Mouse (Mus musculus) heart, embryonic 14.5 days (tissue): ENCODE measurements around the gene Vwde. TPM values are rescaled to one million over a fixed set of nuclear protein-coding genes. Genes with fewer than 3 reads are reported as not detected.

ENCODE experiments used
- ATAC-seq: fragments of 200-750 bp; cut with Nextera tagmentation; 2 replicates; pipeline ENCODE4 v1.8.0; 2017; ENCODE audit warnings: low read depth, moderate TSS enrichment; ENCODE audit not compliant: insufficient number of reproducible peaks, insufficient read depth, low FRiP score
- H3K27ac ChIP-seq, 2 experiments: fragments of 200-500 bp in 1 of 2; fragments of 300-500 bp in 1 of 2; sonication (generic) in 1 of 2; replicated peaks in 1 of 2; 2 replicates each; pipeline ENCODE4 v1.5.1; 2012 to 2014; ENCODE audit warnings: low read depth in 2 of 2, low read length in 2 of 2, control low read depth in 1 of 2, mild to moderate bottlenecking in 1 of 2, mixed read lengths in 1 of 2; ENCODE audit not compliant: control insufficient read depth in 1 of 2, insufficient read depth in 1 of 2
- H3K27me3 ChIP-seq: fragments of 300-500 bp; sonication (generic); 2 replicates; pipeline ENCODE4 v1.6.1; 2014; ENCODE audit warnings: mild to moderate bottlenecking, low read length, control low read depth; ENCODE audit not compliant: control insufficient read depth, insufficient read depth
- H3K36me3 ChIP-seq: fragments of 300-500 bp; sonication (generic); 2 replicates; pipeline ENCODE4 v1.6.1; 2014; ENCODE audit warnings: mild to moderate bottlenecking, control low read depth, low read length, mixed read lengths; ENCODE audit not compliant: control insufficient read depth, insufficient read depth
- H3K4me1 ChIP-seq, 2 experiments: fragments of 200-500 bp in 1 of 2; fragments of 300-500 bp in 1 of 2; sonication (generic) in 1 of 2; 2 replicates each; pipeline ENCODE4 v1.6.1; 2012 to 2014; ENCODE audit warnings: low read length in 2 of 2, control low read depth in 1 of 2, mixed read lengths in 1 of 2; ENCODE audit not compliant: control insufficient read depth in 2 of 2, insufficient read depth in 2 of 2
- H3K4me2 ChIP-seq: fragments of 300-500 bp; sonication (generic); 2 replicates; pipeline ENCODE4 v1.6.1; 2014; ENCODE audit warnings: mild to moderate bottlenecking, low read length
- H3K4me3 ChIP-seq, 2 experiments: fragments of 200-500 bp in 1 of 2; fragments of 300-500 bp in 1 of 2; sonication (generic) in 1 of 2; 2 replicates each; pipeline ENCODE4 v1.5.1; 2012 to 2014; ENCODE audit warnings: low read length in 2 of 2, mild to moderate bottlenecking in 2 of 2, control low read depth in 1 of 2, low read depth in 1 of 2, moderate library complexity in 1 of 2; ENCODE audit not compliant: control insufficient read depth in 1 of 2, insufficient read depth in 1 of 2
- H3K9ac ChIP-seq: fragments of 300-500 bp; sonication (generic); 2 replicates; pipeline ENCODE4 v1.6.1; 2014; ENCODE audit warnings: mild to moderate bottlenecking, low read length
- H3K9me3 ChIP-seq: fragments of 300-500 bp; sonication (generic); 2 replicates; pipeline ENCODE4 v1.6.1; 2016; ENCODE audit warnings: low read length, control low read depth; ENCODE audit not compliant: control insufficient read depth
- WGBS: fragments of 180-500 bp; shearing (Covaris S2); extraction: QIAGEN DNeasy Blood & Tissue Kit; methylation state at CpG from one replicate; pipeline ENCODE4 v1.1.7; 2014; 5-methylcytosine and 5-hydroxymethylcytosine counted together
- polyA plus RNA-seq: library from polyadenylated mRNA; unstranded; fragments of >200 nt; fragmentation: Nextera tagmentation; extraction: Ambion mirVana; gene quantifications from 2 replicates; pipeline ENCODE4 v1.2.1, GENCODE M21; 2014

Gene Vwde
- polyA plus RNA-seq, 1 experiment from 2014 or later: not detected

GRCm38 (mm10) chr6:13169459-13170150 lies 55.2 kb downstream of the Vwde start:
- Histone ChIP-seq H3K27me3 (no peaks in the 10 kb centered on the region), H3K36me3 (no peaks in the 10 kb centered on the region), H3K4me3 (no peak overlapping the region), H3K4me1 (no peaks in the 10 kb centered on the region), H3K9ac (no peak overlapping the region), H3K9me3 (no peaks in the 10 kb centered on the region), H3K4me2 (no peak overlapping the region), H3K27ac (no peak overlapping the region)
- ATAC-seq: no peak
- WGBS: 57% methylated on average over 3 of the region's 3 CpGs

- no peak overlapping the region for H3K9ac ChIP-seq
- 80% methylated on average over 9 of the region's 9 CpGs for WGBS
- no peaks in the 10 kb centered on the region for H3K9me3 ChIP-seq
- no peak for ATAC-seq
- no peak overlapping the region for H3K27ac ChIP-seq
- H3K4me2 ChIP-seq: no peak overlapping the region
- no peaks in the 10 kb centered on the region for H3K36me3 ChIP-seq
- H3K27me3 ChIP-seq: no peaks in the 10 kb centered on the region
- no peak overlapping the region for H3K4me3 ChIP-seq
- H3K4me1 ChIP-seq: peaks cover 0 to 5% of the 10 kb centered on the region in 2 experiments; a peak in 1 of 4 replicates
These were observed 58.4 kb downstream of the Vwde start for GRCm38 (mm10) chr6:13166240-13166937.

DNA sequence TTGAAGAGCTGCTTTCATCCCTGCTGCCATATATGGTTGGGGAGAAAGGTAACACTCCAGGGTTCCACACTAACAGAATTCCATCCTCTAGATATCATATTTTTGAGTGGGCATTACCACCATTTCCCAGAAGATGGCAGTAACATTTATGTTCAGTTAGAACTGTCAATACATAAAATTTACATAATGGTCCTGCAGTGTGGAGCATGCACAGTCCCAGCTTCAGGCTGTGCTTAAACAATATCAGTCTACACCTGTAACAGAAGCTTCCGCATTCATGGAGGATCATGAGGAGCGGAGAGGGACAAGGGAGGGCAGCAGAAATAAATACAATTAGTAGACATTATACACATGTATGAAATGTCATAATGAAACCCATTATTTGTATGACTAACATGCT lies 65.3 kb downstream of the Vwde start:
- ATAC-seq: no peak
- peaks cover 0 to 5% of the 10 kb centered on the region in 2 experiments; a peak in 1 of 4 replicates for H3K4me1 ChIP-seq
- H3K9ac ChIP-seq: no peak overlapping the region
- no peak overlapping the region for H3K4me3 ChIP-seq
- H3K27ac ChIP-seq: no peak overlapping the region
- no peaks in the 10 kb centered on the region for H3K9me3 ChIP-seq
- H3K36me3 ChIP-seq: no peaks in the 10 kb centered on the region
- H3K4me2 ChIP-seq: no peak overlapping the region
- no peaks in the 10 kb centered on the region for H3K27me3 ChIP-seq
- 98% methylated on average over 2 of the region's 2 CpGs for WGBS

- H3K9me3 ChIP-seq: no peaks in the 10 kb centered on the region
- ATAC-seq: no peak
- WGBS: 92% methylated on average over 9 of the region's 9 CpGs
- no peak overlapping the region for H3K4me3 ChIP-seq
- H3K27me3 ChIP-seq: no peaks in the 10 kb centered on the region
- H3K4me1 ChIP-seq: no peaks in the 10 kb centered on the region
- no peaks in the 10 kb centered on the region for H3K36me3 ChIP-seq
- no peak overlapping the region for H3K4me2 ChIP-seq
- no peak overlapping the region for H3K27ac ChIP-seq
- no peak overlapping the region for H3K9ac ChIP-seq
These were observed 70.7 kb downstream of the Vwde start for GRCm38 (mm10) chr6:13153888-13154697.

DNA sequence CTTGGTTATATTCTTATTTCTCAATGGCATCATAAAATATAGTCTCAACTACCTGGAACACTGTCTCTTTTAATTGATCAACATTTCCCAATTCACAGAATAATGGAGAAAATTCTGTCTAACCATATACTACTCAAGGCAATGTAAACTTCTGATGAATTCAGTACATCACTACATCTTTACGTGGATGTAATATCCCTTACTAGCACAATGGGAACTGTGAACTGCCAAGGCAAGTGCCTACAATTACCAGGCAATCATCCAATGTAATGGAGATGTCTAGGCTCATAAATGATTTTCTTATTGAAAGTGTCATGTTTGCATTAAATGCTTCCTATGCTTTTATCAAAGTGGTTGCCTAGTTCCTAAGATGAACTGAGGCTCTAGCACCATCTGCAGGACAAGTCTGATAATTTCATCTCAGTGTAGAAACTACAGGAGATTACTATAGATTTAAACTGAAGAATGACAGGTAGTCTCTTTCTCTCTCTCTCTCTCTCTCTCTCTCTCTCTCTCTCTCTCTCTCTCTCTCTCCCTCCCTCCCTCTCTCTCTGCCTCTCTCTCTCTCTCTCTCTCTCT lies 72.6 kb downstream of the Vwde start:
- no peaks in the 10 kb centered on the region for H3K9me3 ChIP-seq
- H3K4me3 ChIP-seq: no peak overlapping the region
- no peaks in the 10 kb centered on the region for H3K27me3 ChIP-seq
- ATAC-seq: no peak
- WGBS: 87% methylated on average over 1 of the region's 1 CpGs
- no peak overlapping the region for H3K27ac ChIP-seq
- no peak overlapping the region for H3K4me2 ChIP-seq
- no peaks in the 10 kb centered on the region for H3K36me3 ChIP-seq
- no peak overlapping the region for H3K9ac ChIP-seq
- H3K4me1 ChIP-seq: no peaks in the 10 kb centered on the region

- Histone ChIP-seq H3K4me1 (no peaks in the 10 kb centered on the region), H3K27ac (no peak overlapping the region), H3K4me2 (no peak overlapping the region), H3K27me3 (no peaks in the 10 kb centered on the region), H3K4me3 (no peak overlapping the region), H3K9me3 (no peaks in the 10 kb centered on the region), H3K36me3 (no peaks in the 10 kb centered on the region), H3K9ac (no peak overlapping the region)
- whole genome bisulfite sequencing: 92% methylated on average over 1 of the region's 1 CpGs
- ATAC-seq: no peak
These were observed 87.5 kb downstream of the Vwde start for GRCm38 (mm10) chr6:13137255-13137654.

- no peaks in the 10 kb centered on the region for H3K9me3 ChIP-seq
- no peak overlapping the region for H3K9ac ChIP-seq
- H3K36me3 ChIP-seq: no peaks in the 10 kb centered on the region
- ATAC-seq: no peak
- 57% methylated on average over 1 of the region's 1 CpGs for WGBS
- no peak overlapping the region for H3K4me2 ChIP-seq
- H3K4me1 ChIP-seq: no peaks in the 10 kb centered on the region
- no peak overlapping the region for H3K4me3 ChIP-seq
- no peaks in the 10 kb centered on the region for H3K27me3 ChIP-seq
- H3K27ac ChIP-seq: no peak overlapping the region
These were observed 116.1 kb downstream of the Vwde start for GRCm38 (mm10) chr6:13108662-13109061.
